Comparison of ENCODE assay signal across 8 mouse cellular contexts in the genomic region with DNA sequence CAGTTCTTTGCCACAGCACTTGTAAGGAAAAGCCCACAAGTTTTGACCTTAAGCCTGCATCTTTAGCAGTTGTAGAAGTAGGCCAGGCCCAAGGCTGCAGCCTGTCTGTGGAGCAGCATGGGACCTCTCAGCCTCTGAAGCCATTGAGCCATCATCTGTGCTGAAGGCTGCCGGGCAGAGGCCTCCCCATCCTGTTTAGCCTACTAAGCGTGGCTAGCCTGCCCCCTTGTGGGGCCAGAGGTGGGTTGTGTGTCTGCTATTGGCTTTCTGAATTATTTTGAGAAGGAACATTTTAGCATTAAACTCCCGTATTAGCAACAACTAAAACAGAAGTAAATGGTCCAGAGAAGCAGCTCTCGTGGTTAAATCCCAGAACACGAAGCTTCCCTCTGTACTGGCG. TPM values are rescaled to one million over a fixed set of nuclear protein-coding genes. Genes with fewer than 3 reads are reported as not detected.
DNase-seq lines count a peak whose midpoint lies in the region; ATAC-seq and TF ChIP-seq lines count a peak whose summit lies in the region.

No protein-coding gene starts in this region.

- no peak overlapping the region for H3K27ac ChIP-seq in testis, adult 2 months (ENCODE audit: control insufficient read depth, insufficient read depth, low read depth, low read length)
- H3K27ac ChIP-seq in intestine, embryonic 15.5 days = no peak overlapping the region
- H3K27ac ChIP-seq in lung, embryonic 15.5 days = no peak overlapping the region

- no peaks in the 10 kb centered on the region for H3K9me3 ChIP-seq in intestine, embryonic 15.5 days
- no peaks in the 10 kb centered on the region for H3K9me3 ChIP-seq in lung, embryonic 15.5 days

- no peaks in the 10 kb centered on the region for H3K27me3 ChIP-seq in testis, adult 2 months (ENCODE audit: control insufficient read depth, insufficient read depth, low read length)
- H3K27me3 ChIP-seq in intestine, embryonic 15.5 days (replicated peaks) = no peaks in the 10 kb centered on the region
- no peaks in the 10 kb centered on the region for H3K27me3 ChIP-seq in lung, embryonic 15.5 days

- peak; percentile 47; the same call in 1 of the 2 replicates for TF ChIP-seq CTCF in testis, adult 2 months (IDR thresholded peaks at IDR 0.05; ENCODE audit: control insufficient read depth, insufficient read depth, insufficient replicate concordance, low read depth, low read length)

- no peaks in the 10 kb centered on the region for H3K36me3 ChIP-seq in testis, adult 2 months (ENCODE audit: control insufficient read depth, insufficient read depth, low read length)
- H3K36me3 ChIP-seq in intestine, embryonic 15.5 days = no peaks in the 10 kb centered on the region; the same call in 1 of the 2 replicates
- 0 out of 2 replicates have a peak, but pooled peaks cover 6% of the 10 kb centered on the region for H3K36me3 ChIP-seq in lung, embryonic 15.5 days

- no peak for TF ChIP-seq POLR2A in testis, adult 2 months (IDR thresholded peaks at IDR 0.05; ENCODE audit: control insufficient read depth, low read depth, low read length)

- H3K4me1 ChIP-seq in testis, adult 2 months (ENCODE audit: control insufficient read depth, insufficient read depth, low read length) = peaks cover 15% of the 10 kb centered on the region
- H3K4me1 ChIP-seq in intestine, embryonic 15.5 days (replicated peaks) = peaks cover 33% of the 10 kb centered on the region
- H3K4me1 ChIP-seq in lung, embryonic 15.5 days = peaks cover 35% of the 10 kb centered on the region

- 61% methylated on average over 6 of the region's 6 CpGs for WGBS in intestine, embryonic 15.5 days
- WGBS in lung, embryonic 15.5 days = 55% methylated on average over 6 of the region's 6 CpGs

- 0 out of 2 replicates have a peak, but pooled peaks have one; percentile 44 for ATAC-seq in erythroblast, adult 5-6 weeks (replicated peaks; ENCODE audit: low FRiP score, poor library complexity, severe bottlenecking)
- no peak for ATAC-seq in intestine, embryonic 15.5 days
- peak; percentile 28; the same call in 1 of the 2 replicates for ATAC-seq in lung, embryonic 15.5 days (ENCODE audit: borderline replicate concordance, extremely low read depth, low FRiP score, low TSS enrichment)

- H3K9ac ChIP-seq in intestine, embryonic 15.5 days = peak overlapping the region; percentile 14; the same call in 1 of the 2 replicates
- H3K9ac ChIP-seq in lung, embryonic 15.5 days = no peak overlapping the region

- H3K4me2 ChIP-seq in intestine, embryonic 15.5 days (replicated peaks) = no peak overlapping the region
- no peak overlapping the region for H3K4me2 ChIP-seq in lung, embryonic 15.5 days

- no peak for DNase-seq in testis, postnatal 14 days (ENCODE audit: low spot score)
- peak; percentile 36 to 37 for DNase-seq in adrenal gland, postnatal 4 days (ENCODE audit: low spot score in 2 of 2)
- peak; percentile 78 for DNase-seq in retina, embryonic 14.5 days (ENCODE audit: low spot score)
- no peak for DNase-seq in urinary bladder, postnatal 25 days (ENCODE audit: low spot score)

- H3K4me3 ChIP-seq in testis, adult 2 months (ENCODE audit: control insufficient read depth, low read depth, low read length) = no peak overlapping the region
- no peak overlapping the region for H3K4me3 ChIP-seq in intestine, embryonic 15.5 days (replicated peaks)
- H3K4me3 ChIP-seq in lung, embryonic 15.5 days = no peak overlapping the region

RNA-seq across cellular contexts. Expression of a gene that starts 4.4 kb away (rescaled TPM):
- polyA plus RNA-seq in testis, adult 2 months (2012; rRNA removed) = 57.9 and 63.9 TPM in 2 replicates
- 100 to 1,000 TPM; 129 to 138 TPM for total RNA-seq in adrenal gland, postnatal 4 days (2021)
- total RNA-seq in erythroblast, adult 5-6 weeks (2015; ENCODE audit: low replicate concordance) = 14.8 and 15.0 TPM in 2 replicates
- 8.5 and 13.6 TPM in 2 replicates for total RNA-seq in erythroblast, adult 5-6 weeks (2017; ENCODE audit: low replicate concordance)
- 11.3 and 11.5 TPM in 2 replicates for polyA plus RNA-seq in intestine, embryonic 15.5 days (2015; fragmentation: Nextera tagmentation; extraction: Ambion mirVana)
- 13.5 and 14.7 TPM in 2 replicates for polyA plus RNA-seq in lung, embryonic 15.5 days (2015; fragmentation: Nextera tagmentation; extraction: Ambion mirVana)

RNA-seq across cellular contexts. Expression of a gene that starts 28.2 kb away (rescaled TPM):
- polyA plus RNA-seq in testis, adult 2 months (2012; rRNA removed) = 451 and 544 TPM in 2 replicates
- total RNA-seq in adrenal gland, postnatal 4 days (2021) = under 1 TPM; 0.73 TPM
- total RNA-seq in erythroblast, adult 5-6 weeks (2015; ENCODE audit: low replicate concordance) = not detected in 2 replicates
- 0.42 TPM in 1 of 2 replicates, not detected in the other for total RNA-seq in erythroblast, adult 5-6 weeks (2017; ENCODE audit: low replicate concordance)
- not detected in 2 replicates for polyA plus RNA-seq in intestine, embryonic 15.5 days (2015; fragmentation: Nextera tagmentation; extraction: Ambion mirVana)
- polyA plus RNA-seq in lung, embryonic 15.5 days (2015; fragmentation: Nextera tagmentation; extraction: Ambion mirVana) = not detected in 2 replicates

RNA-seq across cellular contexts. Expression of a gene that starts 37.6 kb away (rescaled TPM):
- 178 and 179 TPM in 2 replicates for polyA plus RNA-seq in testis, adult 2 months (2012; rRNA removed)
- 100 to 1,000 TPM; 109 to 110 TPM for total RNA-seq in adrenal gland, postnatal 4 days (2021)
- 6.9 and 9.0 TPM in 2 replicates for total RNA-seq in erythroblast, adult 5-6 weeks (2015; ENCODE audit: low replicate concordance)
- 3.6 and 3.9 TPM in 2 replicates for total RNA-seq in erythroblast, adult 5-6 weeks (2017; ENCODE audit: low replicate concordance)
- polyA plus RNA-seq in intestine, embryonic 15.5 days (2015; fragmentation: Nextera tagmentation; extraction: Ambion mirVana) = 122 and 130 TPM in 2 replicates
- 436 and 471 TPM in 2 replicates for polyA plus RNA-seq in lung, embryonic 15.5 days (2015; fragmentation: Nextera tagmentation; extraction: Ambion mirVana)

RNA-seq across cellular contexts. Expression of a gene that starts 43.7 kb away (rescaled TPM):
- 30.4 and 106 TPM in 2 replicates for polyA plus RNA-seq in testis, adult 2 months (2012; rRNA removed)
- total RNA-seq in adrenal gland, postnatal 4 days (2021) = 100 to 1,000 TPM; 129 to 134 TPM
- 111 and 139 TPM in 2 replicates for total RNA-seq in erythroblast, adult 5-6 weeks (2015; ENCODE audit: low replicate concordance)
- total RNA-seq in erythroblast, adult 5-6 weeks (2017; ENCODE audit: low replicate concordance) = 75.3 and 179 TPM in 2 replicates
- polyA plus RNA-seq in intestine, embryonic 15.5 days (2015; fragmentation: Nextera tagmentation; extraction: Ambion mirVana) = 426 and 430 TPM in 2 replicates
- 414 and 454 TPM in 2 replicates for polyA plus RNA-seq in lung, embryonic 15.5 days (2015; fragmentation: Nextera tagmentation; extraction: Ambion mirVana)

RNA-seq across cellular contexts. Expression of a gene that starts 53.8 kb away (rescaled TPM):
- polyA plus RNA-seq in testis, adult 2 months (2012; rRNA removed) = 46.9 and 48.0 TPM in 2 replicates
- 10 to 100 TPM in 1 of 2 experiments, 1 to 10 TPM in 1; 7.1 to 10.3 TPM for total RNA-seq in adrenal gland, postnatal 4 days (2021)
- total RNA-seq in erythroblast, adult 5-6 weeks (2015; ENCODE audit: low replicate concordance) = 1.0 and 1.9 TPM in 2 replicates
- total RNA-seq in erythroblast, adult 5-6 weeks (2017; ENCODE audit: low replicate concordance) = 7.5 and 8.2 TPM in 2 replicates
- 25.3 and 25.5 TPM in 2 replicates for polyA plus RNA-seq in intestine, embryonic 15.5 days (2015; fragmentation: Nextera tagmentation; extraction: Ambion mirVana)
- 38.4 and 38.6 TPM in 2 replicates for polyA plus RNA-seq in lung, embryonic 15.5 days (2015; fragmentation: Nextera tagmentation; extraction: Ambion mirVana)

Comparison
In these comparisons a context has a peak if more than half of its experiments do, and no peak if none do; other contexts are left out.
1. DNase-seq: peak in adrenal gland, postnatal 4 days (2 of 2) and retina, embryonic 14.5 days (single experiment); none in testis, postnatal 14 days (single experiment) and urinary bladder, postnatal 25 days (single experiment).
2. RNA of a gene that starts 28.2 kb away (polyA plus RNA-seq): 451 to 544 TPM in testis, adult 2 months; not detected in intestine, embryonic 15.5 days and not detected in lung, embryonic 15.5 days; every median in the first group is over 100 times any median in the second.